Mouse (Mus musculus) gastrocnemius, adult 2 months (tissue): Measurements from ENCODE around the gene Cpxm1. TPM values are rescaled to one million over a fixed set of nuclear protein-coding genes. Genes with fewer than 3 reads are reported as not detected.

Source experiments
- DNase-seq: peaks from one replicate; pipeline ENCODE4 v3.0.0; 2022
- H3K27ac ChIP-seq: fragments of 200-600 bp; 2 replicates; pipeline ENCODE4 v1.8.1; 2022; ENCODE audit warnings: mild to moderate bottlenecking
- H3K4me3 ChIP-seq: fragments of 200-600 bp; 2 replicates; pipeline ENCODE4 v1.8.1; 2022; ENCODE audit warnings: mild to moderate bottlenecking, moderate library complexity
- CTCF ChIP-seq: fragments of 200-600 bp; IDR thresholded peaks from 2 replicates; pipeline ENCODE4 v1.8.1; 2022; ENCODE audit warnings: antibody characterized with exemption, mild to moderate bottlenecking, moderate library complexity
- intact Hi-C: fragments of 180-260 bp; cut with DNase I; formaldehyde crosslinking; loops from one replicate; pipeline ENCODE4 v1.15.1; 2025
- total RNA-seq, 2 experiments: library from RNA; stranded (reverse); gene quantifications; 2 replicates each; pipeline ENCODE4 v1.2.3; 2021

The Cpxm1 gene
- total RNA-seq, 2 experiments from 2014 or later: 1.0 to 1.1 TPM

DNA sequence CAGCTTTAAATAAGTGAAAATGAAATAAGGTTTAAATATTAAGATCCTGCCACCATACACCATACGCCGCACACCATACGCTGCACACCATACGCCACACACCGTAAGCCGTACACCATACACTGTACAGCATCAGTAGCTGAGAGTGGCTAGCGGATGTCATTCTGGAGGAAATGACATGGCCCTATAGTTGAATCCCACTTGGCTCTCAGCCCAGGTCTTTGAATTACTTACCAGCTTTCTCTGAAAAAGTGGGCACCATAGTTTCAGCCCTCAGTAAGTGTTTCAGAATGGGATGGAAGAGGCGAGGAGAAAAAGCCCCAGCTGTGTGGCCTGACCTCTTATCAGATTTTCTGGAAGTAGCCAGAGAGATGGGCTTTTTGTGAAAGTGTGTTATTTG is 44.0 kb downstream of the Cpxm1 start:
- H3K27ac ChIP-seq: no peak overlapping the region
- no peak for TF ChIP-seq CTCF
- intact Hi-C loops: no loop called here
- no peak for DNase-seq
- no peak overlapping the region for H3K4me3 ChIP-seq

DNA sequence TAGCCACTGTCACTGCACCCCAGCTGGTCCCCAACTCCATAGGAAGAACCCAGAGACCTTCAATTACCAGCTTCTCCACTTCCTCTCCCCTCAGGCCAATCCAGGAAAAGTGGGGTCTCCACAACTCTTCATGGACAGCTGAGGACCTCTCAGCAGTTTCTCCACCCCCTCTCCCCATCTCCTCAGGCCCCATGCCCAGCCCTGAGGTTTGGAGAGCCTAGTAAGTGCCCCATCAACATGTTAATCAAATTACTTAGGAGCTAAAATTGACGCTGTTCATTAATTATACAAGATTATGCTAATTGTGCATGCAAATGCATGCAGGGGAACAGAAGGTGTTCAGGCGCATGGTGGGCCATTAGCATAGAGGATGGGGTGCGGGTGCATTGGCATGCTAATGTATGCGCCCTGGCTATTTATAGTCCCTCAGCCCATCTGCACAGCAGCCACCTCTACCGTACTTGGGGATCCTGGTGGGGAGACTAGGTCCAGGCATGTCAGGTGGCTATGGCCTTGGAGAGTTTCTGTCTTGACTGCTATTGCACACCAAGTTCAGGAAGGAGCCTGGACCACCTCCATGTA is 45.5 kb downstream of the Cpxm1 start:
- Histone ChIP-seq H3K4me3 (no peak overlapping the region), H3K27ac (no peak overlapping the region)
- TF ChIP-seq CTCF: no peak
- intact Hi-C loops: no loop called here
- no peak for DNase-seq

- Histone ChIP-seq H3K4me3 (no peak overlapping the region), H3K27ac (no peak overlapping the region)
- intact Hi-C loops: no loop called here
- DNase-seq: no peak
- TF ChIP-seq CTCF: no peak
Measured at GRCm38 (mm10) chr2:130350376-130350775, 47.0 kb downstream of the Cpxm1 start.

- TF ChIP-seq CTCF: no peak
- intact Hi-C loops: no loop called here
- no peak for DNase-seq
- no peak overlapping the region for H3K4me3 ChIP-seq
- no peak overlapping the region for H3K27ac ChIP-seq
Measured at GRCm38 (mm10) chr2:130341220-130341580, 56.2 kb downstream of the Cpxm1 start.

Other genes starting within 250 kb of the Cpxm1 start
- gene Snrpb, start 218.2 kb downstream of the Cpxm1 start, total RNA-seq: 100 to 1,000 TPM; 124 to 137 TPM
- not detected for gene Tmc2, start 202.4 kb downstream of the Cpxm1 start, total RNA-seq
- 10 to 100 TPM; 36.4 to 38.6 TPM for gene Nop56, start 123.1 kb downstream of the Cpxm1 start, total RNA-seq
- gene Idh3b, start 113.0 kb downstream of the Cpxm1 start, total RNA-seq: 100 to 1,000 TPM; 416 to 563 TPM
- under 1 TPM; 0.26 to 0.47 TPM for gene Ebf4, start 102.4 kb downstream of the Cpxm1 start, total RNA-seq
- gene Gm28372, start 7.7 kb upstream of the Cpxm1 start, total RNA-seq: not detected
- not detected for gene 1700020A23Rik, start 7.7 kb upstream of the Cpxm1 start, total RNA-seq
- gene Tmem239, start 8.9 kb upstream of the Cpxm1 start, total RNA-seq: not detected
- 10 to 100 TPM; 15.7 to 19.1 TPM for gene Vps16, start 26.8 kb upstream of the Cpxm1 start, total RNA-seq
- 1 to 10 TPM; 4.5 to 5.0 TPM for gene Pced1a, start 27.1 kb upstream of the Cpxm1 start, total RNA-seq
- 10 to 100 TPM; 16.0 to 23.3 TPM for gene Ptpra, start 52.7 kb upstream of the Cpxm1 start, total RNA-seq
- gene Mrps26, start 166.2 kb upstream of the Cpxm1 start, total RNA-seq: 10 to 100 TPM; 44.7 to 53.9 TPM
- gene Oxt, start 178.6 kb upstream of the Cpxm1 start, total RNA-seq: not detected
- not detected for gene Avp, start 185.0 kb upstream of the Cpxm1 start, total RNA-seq
- 1 to 10 TPM; 6.0 to 7.5 TPM for gene Fastkd5, start 232.5 kb upstream of the Cpxm1 start, total RNA-seq
- 1 to 10 TPM; 4.9 to 5.0 TPM for gene Ubox5, start 232.5 kb upstream of the Cpxm1 start, total RNA-seq
- gene Lzts3, start 245.2 kb upstream of the Cpxm1 start, total RNA-seq: 1 to 10 TPM; 2.3 to 3.3 TPM